Mouse (Mus musculus): ENCODE measurements around the gene Acadvl. TPM values are rescaled to one million over a fixed set of nuclear protein-coding genes. Genes with fewer than 3 reads are reported as not detected.

The Acadvl gene
- polyA plus RNA-seq, 1 experiment from 2014 or later = 61.6 TPM

- no peak for ATAC-seq
Measured at GRCm38 (mm10) chr11:69992396-69992795, 22.8 kb downstream of the Acadvl start.

DNA sequence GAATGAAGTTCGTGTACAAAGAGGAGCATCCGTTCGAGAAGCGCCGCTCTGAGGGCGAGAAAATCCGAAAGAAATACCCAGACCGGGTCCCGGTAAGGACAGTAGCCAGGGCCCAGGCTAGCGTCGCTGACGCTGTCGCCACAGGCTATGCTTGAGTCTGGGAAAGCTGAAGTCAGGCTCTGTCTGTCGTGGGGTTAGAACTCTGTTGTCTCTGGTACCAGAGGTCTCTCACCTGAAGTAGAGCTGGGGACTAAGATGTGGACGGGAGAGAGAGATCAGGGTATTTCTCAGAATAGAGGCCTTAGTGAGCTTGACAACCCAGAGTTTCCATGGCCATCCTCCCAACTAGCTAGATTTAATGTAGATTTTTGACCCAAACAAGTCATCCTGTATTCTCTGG is 23.5 kb downstream of the Acadvl start:
- H3K27ac ChIP-seq (ENCODE audit: low read length) = peak overlapping the region; percentile 83
- H3K9me3 ChIP-seq (replicated peaks; ENCODE audit: control insufficient read depth, low read length, poor library complexity, severe bottlenecking) = no peaks in the 10 kb centered on the region
- H3K4me2 ChIP-seq (ENCODE audit: low read length) = peak overlapping the region; percentile 60
- peaks cover 25% of the 10 kb centered on the region for H3K36me3 ChIP-seq (ENCODE audit: control insufficient read depth, insufficient read depth, low read length)
- ATAC-seq = 0 out of 2 replicates have a peak, but pooled peaks have one; percentile 5
- H3K4me3 ChIP-seq (ENCODE audit: low read depth, low read length) = peak overlapping the region; percentile 54
- peaks cover 19% of the 10 kb centered on the region for H3K4me1 ChIP-seq (ENCODE audit: control insufficient read depth, insufficient read depth, low read length)
- no peaks in the 10 kb centered on the region for H3K27me3 ChIP-seq (ENCODE audit: control insufficient read depth, insufficient read depth, low read depth, low read length)
- H3K9ac ChIP-seq (ENCODE audit: low read depth, low read length) = peak overlapping the region; percentile 72
- 0% methylated on average over 15 of the region's 15 CpGs for WGBS

More at GRCm38 (mm10) chr11:69992396-69992795, 22.8 kb downstream of the Acadvl start:
- Histone ChIP-seq H3K4me1 (ENCODE audit: control insufficient read depth, insufficient read depth, low read length) (peaks cover 19% of the 10 kb centered on the region), H3K27me3 (ENCODE audit: control insufficient read depth, insufficient read depth, low read depth, low read length) (no peaks in the 10 kb centered on the region), H3K27ac (ENCODE audit: low read length) (no peak overlapping the region), H3K4me3 (ENCODE audit: low read depth, low read length) (peak overlapping the region; percentile 54), H3K36me3 (ENCODE audit: control insufficient read depth, insufficient read depth, low read length) (peaks cover 19% of the 10 kb centered on the region), H3K9ac (ENCODE audit: low read depth, low read length) (peak overlapping the region; percentile 72), H3K4me2 (ENCODE audit: low read length) (peak overlapping the region; percentile 60), H3K9me3 (replicated peaks; ENCODE audit: control insufficient read depth, low read length, poor library complexity, severe bottlenecking) (no peaks in the 10 kb centered on the region)
- whole genome bisulfite sequencing = 87% methylated on average over 10 of the region's 10 CpGs

DNA sequence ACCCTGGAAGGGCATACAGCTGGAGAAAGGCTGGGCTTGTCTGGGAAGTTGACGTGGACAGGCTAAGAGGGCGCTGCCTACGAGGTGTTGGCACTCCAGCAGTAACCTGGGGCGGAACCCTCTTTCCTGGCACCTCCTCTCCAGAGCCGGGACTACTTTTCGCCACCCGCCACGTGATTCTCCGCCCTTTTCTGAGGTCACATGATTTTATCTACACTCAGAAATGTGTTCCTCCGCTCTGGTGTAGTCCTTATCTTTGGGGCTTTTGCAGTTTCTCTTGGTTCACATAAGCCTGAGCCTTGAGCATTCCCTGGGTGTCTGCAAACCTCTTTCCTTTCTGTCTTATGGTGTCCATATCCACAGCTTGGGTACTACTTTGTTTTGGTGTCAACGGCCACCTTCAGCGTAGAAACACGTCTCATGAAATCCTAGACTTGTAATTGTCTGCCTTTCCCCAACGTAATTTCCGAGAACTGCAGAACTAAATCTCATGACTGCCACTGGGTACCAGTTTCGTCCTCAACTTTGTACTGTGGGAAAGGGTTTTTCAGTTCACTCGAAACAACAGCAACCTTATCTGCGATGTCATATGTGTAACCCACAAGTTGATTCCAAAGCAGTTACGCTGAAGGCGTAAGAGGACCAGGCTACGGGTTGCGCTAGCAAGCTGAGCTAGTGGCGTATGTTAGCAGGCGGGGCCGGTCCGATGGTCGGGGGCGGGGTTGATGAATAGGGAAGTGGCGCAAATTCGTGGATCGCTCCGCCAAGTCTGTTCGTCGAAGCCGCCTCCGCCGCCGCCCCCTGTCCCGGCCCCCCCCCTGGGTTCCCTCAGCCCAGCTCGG is 24.1 kb downstream of the Acadvl start, which contains the start of gene Gabarap:
Gene Gabarap (plus strand): TSS at position 294 of the 842 bp plus-strand sequence.
- Histone ChIP-seq H3K9me3 (replicated peaks; ENCODE audit: control insufficient read depth, low read length, poor library complexity, severe bottlenecking) (no peaks in the 10 kb centered on the region), H3K4me2 (ENCODE audit: low read length) (peak within 1 kb of the TSS; percentile 60), H3K27me3 (ENCODE audit: control insufficient read depth, insufficient read depth, low read depth, low read length) (no peaks in the 10 kb centered on the region), H3K4me1 (ENCODE audit: control insufficient read depth, insufficient read depth, low read length) (peaks cover 19% of the 10 kb centered on the region), H3K4me3 (ENCODE audit: low read depth, low read length) (peak within 1 kb of the TSS; percentile 54), H3K9ac (ENCODE audit: low read depth, low read length) (peak within 1 kb of the TSS; percentile 72), H3K36me3 (ENCODE audit: control insufficient read depth, insufficient read depth, low read length) (peaks cover 29% of the 10 kb centered on the region), H3K27ac (ENCODE audit: low read length) (peak within 1 kb of the TSS; percentile 83)
- peak; percentile 70 for ATAC-seq
- under 1% methylated on average over 40 of the region's 40 CpGs for WGBS

DNA sequence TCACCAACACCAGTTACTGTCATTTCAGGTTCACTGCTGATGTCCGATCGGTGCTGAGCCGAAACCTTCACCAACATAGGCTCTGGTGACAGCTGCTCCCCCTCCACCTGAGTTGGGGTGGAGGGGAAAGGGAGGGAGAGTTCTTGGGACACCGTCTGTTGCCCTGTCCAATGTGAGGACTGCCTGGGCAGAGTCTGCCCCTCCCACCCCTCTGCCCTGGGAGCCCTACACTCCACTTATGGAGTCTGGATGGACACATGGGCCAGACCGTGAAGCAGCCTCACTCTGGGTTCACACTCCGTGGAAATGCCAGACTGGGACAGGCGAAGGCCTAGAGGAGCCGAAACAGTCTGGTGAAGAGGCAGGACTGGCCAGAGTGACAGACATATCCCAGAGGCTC is 25.3 kb downstream of the Acadvl start:
- peaks cover 19% of the 10 kb centered on the region for H3K4me1 ChIP-seq (ENCODE audit: control insufficient read depth, insufficient read depth, low read length)
- H3K4me3 ChIP-seq (ENCODE audit: low read depth, low read length) = no peak overlapping the region
- H3K27ac ChIP-seq (ENCODE audit: low read length) = no peak overlapping the region
- H3K9me3 ChIP-seq (replicated peaks; ENCODE audit: control insufficient read depth, low read length, poor library complexity, severe bottlenecking) = no peaks in the 10 kb centered on the region
- no peaks in the 10 kb centered on the region for H3K27me3 ChIP-seq (ENCODE audit: control insufficient read depth, insufficient read depth, low read depth, low read length)
- peaks cover 33% of the 10 kb centered on the region for H3K36me3 ChIP-seq (ENCODE audit: control insufficient read depth, insufficient read depth, low read length)
- no peak overlapping the region for H3K9ac ChIP-seq (ENCODE audit: low read depth, low read length)
- no peak overlapping the region for H3K4me2 ChIP-seq (ENCODE audit: low read length)
- ATAC-seq = no peak
- WGBS = 87% methylated on average over 8 of the region's 8 CpGs

GRCm38 (mm10) chr11:69984431-69984830 is 30.8 kb downstream of the Acadvl start:
- no peak for ATAC-seq
- Histone ChIP-seq H3K4me2 (ENCODE audit: low read length) (no peak overlapping the region), H3K27ac (ENCODE audit: low read length) (no peak overlapping the region), H3K4me1 (ENCODE audit: control insufficient read depth, insufficient read depth, low read length) (peaks cover 18% of the 10 kb centered on the region), H3K36me3 (ENCODE audit: control insufficient read depth, insufficient read depth, low read length) (peaks cover 34% of the 10 kb centered on the region), H3K4me3 (ENCODE audit: low read depth, low read length) (no peak overlapping the region), H3K9ac (ENCODE audit: low read depth, low read length) (no peak overlapping the region), H3K27me3 (ENCODE audit: control insufficient read depth, insufficient read depth, low read depth, low read length) (no peaks in the 10 kb centered on the region), H3K9me3 (replicated peaks; ENCODE audit: control insufficient read depth, low read length, poor library complexity, severe bottlenecking) (no peaks in the 10 kb centered on the region)
- 90% methylated on average over 8 of the region's 8 CpGs for WGBS

GRCm38 (mm10) chr11:69983377-69983776 is 31.8 kb downstream of the Acadvl start:
- no peak overlapping the region for H3K27ac ChIP-seq (ENCODE audit: low read length)
- H3K36me3 ChIP-seq (ENCODE audit: control insufficient read depth, insufficient read depth, low read length) = peaks cover 24% of the 10 kb centered on the region
- no peak for ATAC-seq
- H3K4me3 ChIP-seq (ENCODE audit: low read depth, low read length) = no peak overlapping the region
- no peaks in the 10 kb centered on the region for H3K9me3 ChIP-seq (replicated peaks; ENCODE audit: control insufficient read depth, low read length, poor library complexity, severe bottlenecking)
- H3K4me2 ChIP-seq (ENCODE audit: low read length) = peak overlapping the region; percentile 66; the same call in 1 of the 2 replicates
- WGBS = 86% methylated on average over 4 of the region's 4 CpGs
- peak overlapping the region; percentile 99; the same call in 1 of the 2 replicates for H3K9ac ChIP-seq (ENCODE audit: low read depth, low read length)
- H3K27me3 ChIP-seq (ENCODE audit: control insufficient read depth, insufficient read depth, low read depth, low read length) = no peaks in the 10 kb centered on the region
- peaks cover 26% of the 10 kb centered on the region for H3K4me1 ChIP-seq (ENCODE audit: control insufficient read depth, insufficient read depth, low read length)

- H3K9me3 ChIP-seq (replicated peaks; ENCODE audit: control insufficient read depth, low read length, poor library complexity, severe bottlenecking) = no peaks in the 10 kb centered on the region
- ATAC-seq = no peak
- H3K36me3 ChIP-seq (ENCODE audit: control insufficient read depth, insufficient read depth, low read length) = peaks cover 21% of the 10 kb centered on the region
- H3K4me3 ChIP-seq (ENCODE audit: low read depth, low read length) = no peak overlapping the region
- H3K9ac ChIP-seq (ENCODE audit: low read depth, low read length) = peak overlapping the region; percentile 99
- H3K4me1 ChIP-seq (ENCODE audit: control insufficient read depth, insufficient read depth, low read length) = peaks cover 26% of the 10 kb centered on the region
- peak overlapping the region; percentile 66 for H3K4me2 ChIP-seq (ENCODE audit: low read length)
- H3K27ac ChIP-seq (ENCODE audit: low read length) = no peak overlapping the region
- WGBS = 20% methylated on average over 5 of the region's 5 CpGs
- H3K27me3 ChIP-seq (ENCODE audit: control insufficient read depth, insufficient read depth, low read depth, low read length) = no peaks in the 10 kb centered on the region
Measured at GRCm38 (mm10) chr11:69982877-69983276, 32.3 kb downstream of the Acadvl start.

DNA sequence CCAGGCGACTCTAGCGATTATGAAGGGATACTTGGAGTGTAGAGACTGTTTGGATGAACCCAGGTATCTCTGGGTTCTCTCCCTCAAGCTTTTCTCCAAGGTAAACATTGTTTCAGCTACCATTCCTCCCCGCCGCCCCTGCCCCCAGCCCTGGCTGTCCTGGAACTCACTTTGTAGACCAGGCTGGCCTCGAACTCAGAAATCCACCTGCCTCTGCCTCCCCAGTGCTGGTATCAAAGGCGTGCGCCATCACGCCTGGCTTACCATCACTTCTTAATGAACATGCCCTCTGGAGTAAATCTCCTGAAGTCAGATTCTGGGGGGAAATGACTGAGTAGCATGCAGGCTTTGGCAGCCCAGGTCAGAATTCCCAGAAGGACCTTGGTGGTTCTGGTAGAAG is 33.0 kb downstream of the Acadvl start, which contains the start of gene Elp5:
Gene Elp5 (minus strand): TSS at position 293 of the 400 bp plus-strand sequence.
- no peaks in the 10 kb centered on the region for H3K9me3 ChIP-seq (replicated peaks; ENCODE audit: control insufficient read depth, low read length, poor library complexity, severe bottlenecking)
- peak within 1 kb of the TSS; percentile 98 for H3K27ac ChIP-seq (ENCODE audit: low read length)
- H3K4me1 ChIP-seq (ENCODE audit: control insufficient read depth, insufficient read depth, low read length) = peaks cover 26% of the 10 kb centered on the region
- peaks cover 19% of the 10 kb centered on the region for H3K36me3 ChIP-seq (ENCODE audit: control insufficient read depth, insufficient read depth, low read length)
- ATAC-seq = no peak
- WGBS = 65% methylated on average over 8 of the region's 8 CpGs
- peak within 1 kb of the TSS; percentile 98 for H3K4me3 ChIP-seq (ENCODE audit: low read depth, low read length)
- peak within 1 kb of the TSS; percentile 99 for H3K9ac ChIP-seq (ENCODE audit: low read depth, low read length)
- peak within 1 kb of the TSS; percentile 66 for H3K4me2 ChIP-seq (ENCODE audit: low read length)
- no peaks in the 10 kb centered on the region for H3K27me3 ChIP-seq (ENCODE audit: control insufficient read depth, insufficient read depth, low read depth, low read length)

All from midbrain, embryonic 16.5 days (tissue).